Mouse (Mus musculus): ENCODE data around the gene Pes1. TPM values are rescaled to one million over a fixed set of nuclear protein-coding genes. Genes with fewer than 3 reads are reported as not detected.

Gene Pes1
- polyA plus RNA-seq, 1 experiment from 2014 or later = 31.8 TPM

GRCm38 (mm10) chr11:3973081-3973480, 9.3 kb downstream of the Pes1 start:
- no peaks in the 10 kb centered on the region for H3K9me3 ChIP-seq (ENCODE audit: control insufficient read depth)
- no peak for TF ChIP-seq CTCF (IDR thresholded peaks at IDR 0.05; ENCODE audit: low read depth)
- WGBS = 92% methylated on average over 7 of the region's 7 CpGs
- H3K4me1 ChIP-seq (replicated peaks; ENCODE audit: control insufficient read depth, insufficient read depth, low read length) = no peaks in the 10 kb centered on the region
- no peak for ATAC-seq
- peaks cover 94% of the 10 kb centered on the region for H3K36me3 ChIP-seq (ENCODE audit: control insufficient read depth, insufficient read depth)
- H3K4me3 ChIP-seq (ENCODE audit: low read depth, low read length) = no peak overlapping the region
- H3K9ac ChIP-seq (ENCODE audit: low read depth, low read length) = no peak overlapping the region
- H3K27ac ChIP-seq (ENCODE audit: low read depth, low read length) = no peak overlapping the region
- no peaks in the 10 kb centered on the region for H3K27me3 ChIP-seq (replicated peaks; ENCODE audit: control insufficient read depth, insufficient read depth, low read length)
- no peak overlapping the region for H3K4me2 ChIP-seq (replicated peaks; ENCODE audit: low read depth)

- no peak overlapping the region for H3K9ac ChIP-seq (ENCODE audit: low read depth, low read length)
- 77% methylated on average over 3 of the region's 3 CpGs for WGBS
- H3K27me3 ChIP-seq (replicated peaks; ENCODE audit: control insufficient read depth, insufficient read depth, low read length) = no peaks in the 10 kb centered on the region
- TF ChIP-seq CTCF (IDR thresholded peaks at IDR 0.05; ENCODE audit: low read depth) = no peak
- no peaks in the 10 kb centered on the region for H3K9me3 ChIP-seq (ENCODE audit: control insufficient read depth)
- H3K36me3 ChIP-seq (ENCODE audit: control insufficient read depth, insufficient read depth) = peaks cover 98% of the 10 kb centered on the region
- no peak overlapping the region for H3K4me3 ChIP-seq (ENCODE audit: low read depth, low read length)
- no peak for ATAC-seq
- H3K27ac ChIP-seq (ENCODE audit: low read depth, low read length) = no peak overlapping the region
- H3K4me2 ChIP-seq (replicated peaks; ENCODE audit: low read depth) = no peak overlapping the region
- no peaks in the 10 kb centered on the region for H3K4me1 ChIP-seq (replicated peaks; ENCODE audit: control insufficient read depth, insufficient read depth, low read length)
Observed at GRCm38 (mm10) chr11:3974311-3974710, 10.5 kb downstream of the Pes1 start.

- no peak within 1 kb of the TSS for H3K9ac ChIP-seq (ENCODE audit: low read depth, low read length)
- H3K27ac ChIP-seq (ENCODE audit: low read depth, low read length) = no peak within 1 kb of the TSS
- no peak for TF ChIP-seq CTCF (IDR thresholded peaks at IDR 0.05; ENCODE audit: low read depth)
- H3K9me3 ChIP-seq (ENCODE audit: control insufficient read depth) = no peaks in the 10 kb centered on the region
- H3K4me2 ChIP-seq (replicated peaks; ENCODE audit: low read depth) = no peak within 1 kb of the TSS
- H3K36me3 ChIP-seq (ENCODE audit: control insufficient read depth, insufficient read depth) = peaks cover 86% of the 10 kb centered on the region
- no peaks in the 10 kb centered on the region; the same call in 1 of the 2 replicates for H3K4me1 ChIP-seq (replicated peaks; ENCODE audit: control insufficient read depth, insufficient read depth, low read length)
- no peaks in the 10 kb centered on the region for H3K27me3 ChIP-seq (replicated peaks; ENCODE audit: control insufficient read depth, insufficient read depth, low read length)
- no peak for ATAC-seq
- H3K4me3 ChIP-seq (ENCODE audit: low read depth, low read length) = no peak within 1 kb of the TSS
- 90% methylated on average over 6 of the region's 6 CpGs for WGBS
Observed at GRCm38 (mm10) chr11:3976678-3977077, 12.9 kb downstream of the Pes1 start, which contains the start of gene 4930556J24Rik. Gene 4930556J24Rik (minus strand): TSS chr11:3976778.

- no peak overlapping the region for H3K27ac ChIP-seq (ENCODE audit: low read depth, low read length)
- H3K4me2 ChIP-seq (replicated peaks; ENCODE audit: low read depth) = no peak overlapping the region
- no peak overlapping the region for H3K4me3 ChIP-seq (ENCODE audit: low read depth, low read length)
- no peaks in the 10 kb centered on the region; the same call in 1 of the 2 replicates for H3K4me1 ChIP-seq (replicated peaks; ENCODE audit: control insufficient read depth, insufficient read depth, low read length)
- no peak for TF ChIP-seq CTCF (IDR thresholded peaks at IDR 0.05; ENCODE audit: low read depth)
- no peak overlapping the region for H3K9ac ChIP-seq (ENCODE audit: low read depth, low read length)
- no peaks in the 10 kb centered on the region for H3K27me3 ChIP-seq (replicated peaks; ENCODE audit: control insufficient read depth, insufficient read depth, low read length)
- WGBS = 93% methylated on average over 5 of the region's 5 CpGs
- peaks cover 69% of the 10 kb centered on the region for H3K36me3 ChIP-seq (ENCODE audit: control insufficient read depth, insufficient read depth)
- no peaks in the 10 kb centered on the region for H3K9me3 ChIP-seq (ENCODE audit: control insufficient read depth)
- no peak for ATAC-seq
Observed at GRCm38 (mm10) chr11:3978421-3978820, 14.6 kb downstream of the Pes1 start.

- H3K27ac ChIP-seq (ENCODE audit: low read depth, low read length) = 0 out of 2 replicates have a peak overlapping the region, but pooled peaks have one; percentile 8
Observed at GRCm38 (mm10) chr11:3981536-3981935, 17.8 kb downstream of the Pes1 start.

GRCm38 (mm10) chr11:3982275-3983209, 18.8 kb downstream of the Pes1 start:
- ATAC-seq = peak; percentile 76
- H3K4me2 ChIP-seq (replicated peaks; ENCODE audit: low read depth) = peak overlapping the region; percentile 73

More at GRCm38 (mm10) chr11:3981536-3981935, 17.8 kb downstream of the Pes1 start:
- ATAC-seq = no peak
- no peaks in the 10 kb centered on the region; the same call in 1 of the 2 replicates for H3K4me1 ChIP-seq (replicated peaks; ENCODE audit: control insufficient read depth, insufficient read depth, low read length)
- no peaks in the 10 kb centered on the region for H3K27me3 ChIP-seq (replicated peaks; ENCODE audit: control insufficient read depth, insufficient read depth, low read length)
- H3K36me3 ChIP-seq (ENCODE audit: control insufficient read depth, insufficient read depth) = peaks cover 38% of the 10 kb centered on the region
- WGBS = 68% methylated on average over 6 of the region's 6 CpGs
- no peak overlapping the region for H3K9ac ChIP-seq (ENCODE audit: low read depth, low read length)
- H3K9me3 ChIP-seq (ENCODE audit: control insufficient read depth) = no peaks in the 10 kb centered on the region
- H3K4me3 ChIP-seq (ENCODE audit: low read depth, low read length) = no peak overlapping the region
- no peak for TF ChIP-seq CTCF (IDR thresholded peaks at IDR 0.05; ENCODE audit: low read depth)
- H3K4me2 ChIP-seq (replicated peaks; ENCODE audit: low read depth) = no peak overlapping the region

More at GRCm38 (mm10) chr11:3982275-3983209, 18.8 kb downstream of the Pes1 start:
- Histone ChIP-seq H3K9ac (ENCODE audit: low read depth, low read length) (peak overlapping the region; percentile 40; the same call in 1 of the 2 replicates), H3K36me3 (ENCODE audit: control insufficient read depth, insufficient read depth) (peaks cover 28% of the 10 kb centered on the region), H3K27ac (ENCODE audit: low read depth, low read length) (peak overlapping the region; percentile 96), H3K27me3 (replicated peaks; ENCODE audit: control insufficient read depth, insufficient read depth, low read length) (no peaks in the 10 kb centered on the region), H3K4me3 (ENCODE audit: low read depth, low read length) (peak overlapping the region; percentile 58), H3K9me3 (ENCODE audit: control insufficient read depth) (no peaks in the 10 kb centered on the region), H3K4me1 (replicated peaks; ENCODE audit: control insufficient read depth, insufficient read depth, low read length) (no peaks in the 10 kb centered on the region; the same call in 1 of the 2 replicates)
- 33% methylated on average over 7 of the region's 7 CpGs for WGBS
- TF ChIP-seq CTCF (IDR thresholded peaks at IDR 0.05; ENCODE audit: low read depth) = no peak
